Mouse (Mus musculus) gastrocnemius, postnatal 14 days (tissue): ENCODE data around the gene Arhgef10l. TPM values are rescaled to one million over a fixed set of nuclear protein-coding genes. Genes with fewer than 3 reads are reported as not detected.
A peak's percentile ranks its signal among the peaks of the same experiment; 100 is the strongest.

ENCODE experiments used
- DNase-seq: peaks from one replicate; pipeline ENCODE4 v3.0.0; 2021; ENCODE audit warnings: mixed read lengths
- intact Hi-C: fragments of 180-260 bp; cut with DNase I; formaldehyde crosslinking; loops from one replicate; pipeline ENCODE4 v1.15.1; 2025; ENCODE audit warnings: low total_unique reads
- total RNA-seq, 2 experiments: library from RNA; stranded (reverse); gene quantifications; 2 replicates each; pipeline ENCODE4 v1.2.3; 2021

Arhgef10l gene
- total RNA-seq, 2 experiments from 2014 or later: 39.2 to 49.0 TPM

DNA sequence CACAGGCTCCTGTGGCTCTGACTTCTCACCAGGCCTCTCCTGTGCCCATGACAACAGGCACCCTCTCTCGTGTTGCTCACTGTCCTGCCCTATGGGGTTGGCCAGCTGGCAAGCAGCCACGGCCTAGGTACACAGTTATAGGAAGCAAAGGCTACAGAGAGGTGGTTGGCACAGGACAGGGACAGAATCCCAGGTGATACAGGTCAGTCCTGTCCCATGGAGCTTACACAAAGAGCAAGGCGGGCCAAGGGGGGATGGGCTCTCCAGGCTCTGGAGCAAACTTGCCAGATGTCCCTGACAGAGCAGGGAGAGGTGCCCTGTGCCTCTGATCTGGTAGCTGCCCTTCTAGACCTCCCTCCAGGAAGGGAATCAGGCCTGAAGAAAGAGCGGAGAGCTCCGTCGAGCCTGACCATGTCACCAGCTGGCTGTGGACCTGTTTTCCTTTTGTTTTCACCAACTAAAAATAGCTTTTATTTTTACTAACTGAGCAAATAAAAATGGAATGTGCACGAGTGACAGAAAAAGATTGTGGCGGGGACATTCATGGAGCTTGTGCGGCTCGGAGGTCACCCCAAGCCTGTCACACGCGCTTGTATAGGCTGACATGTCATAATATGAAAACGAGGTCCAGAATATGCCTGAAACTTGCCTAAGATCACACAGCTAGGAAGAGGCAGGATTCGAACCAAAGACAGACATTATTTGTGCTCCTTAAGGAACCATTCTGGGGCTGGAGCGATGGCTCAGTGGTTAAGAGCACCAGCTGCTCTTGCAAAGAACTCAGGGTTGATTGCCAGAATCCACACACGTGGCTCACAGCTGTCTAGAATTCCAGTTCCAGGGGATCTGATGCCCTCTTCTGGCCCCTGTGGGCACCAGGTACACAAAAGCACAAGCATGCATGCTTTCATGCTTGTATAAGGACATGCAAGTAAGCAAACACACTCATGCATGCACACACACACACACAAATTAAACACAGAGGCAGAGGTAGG is 48.1 kb downstream of the Arhgef10l start:
- intact Hi-C loops: no loop called here
- DNase-seq: peak; percentile 60

DNA sequence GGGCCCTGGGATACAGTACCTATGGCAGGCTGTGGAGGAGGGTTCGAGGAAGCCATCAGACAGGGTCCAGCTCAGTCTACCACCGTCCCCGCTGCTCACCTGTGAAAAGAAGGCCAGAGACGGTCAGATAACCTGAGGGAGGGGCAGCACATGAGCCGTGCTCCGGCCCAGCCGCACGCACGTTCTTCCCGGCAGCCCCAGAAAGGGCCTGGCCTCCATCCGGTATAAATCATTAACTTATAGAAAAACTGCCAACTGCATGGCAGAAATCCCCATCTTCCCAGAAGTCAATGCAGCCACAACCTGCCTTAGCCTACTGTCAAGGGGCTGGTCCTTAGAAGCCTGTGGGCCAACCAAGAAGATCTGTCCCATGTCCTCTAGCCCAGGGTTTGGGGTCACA is 48.9 kb downstream of the Arhgef10l start:
- intact Hi-C loops: no loop called here
- DNase-seq: no peak

DNA sequence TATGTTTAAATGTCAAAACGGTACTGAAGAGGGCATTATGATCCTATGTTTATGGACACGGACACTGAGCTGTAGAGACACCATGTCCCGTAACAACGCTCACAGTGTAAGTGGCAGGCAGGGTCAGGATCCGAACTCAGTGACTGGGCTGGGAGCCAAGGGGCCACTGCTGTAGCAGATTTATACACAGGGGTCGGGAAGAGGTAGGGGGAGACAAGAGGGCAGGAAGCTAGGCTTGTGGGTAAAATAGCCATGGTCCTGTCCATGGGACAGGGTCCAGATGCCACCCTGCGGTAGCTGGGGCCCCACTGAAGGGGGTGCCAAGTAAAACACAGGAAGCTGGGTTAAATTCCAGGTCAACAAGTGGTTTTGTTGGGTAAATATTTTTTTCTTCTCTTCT is 49.6 kb downstream of the Arhgef10l start:
- intact Hi-C loops: no loop called here

GRCm38 (mm10) chr4:140615771-140616170 is 50.0 kb downstream of the Arhgef10l start:
- intact Hi-C loops: no loop called here
- no peak for DNase-seq

More for the DNA sequence above, 49.6 kb downstream of the Arhgef10l start:
- no peak for DNase-seq

DNA sequence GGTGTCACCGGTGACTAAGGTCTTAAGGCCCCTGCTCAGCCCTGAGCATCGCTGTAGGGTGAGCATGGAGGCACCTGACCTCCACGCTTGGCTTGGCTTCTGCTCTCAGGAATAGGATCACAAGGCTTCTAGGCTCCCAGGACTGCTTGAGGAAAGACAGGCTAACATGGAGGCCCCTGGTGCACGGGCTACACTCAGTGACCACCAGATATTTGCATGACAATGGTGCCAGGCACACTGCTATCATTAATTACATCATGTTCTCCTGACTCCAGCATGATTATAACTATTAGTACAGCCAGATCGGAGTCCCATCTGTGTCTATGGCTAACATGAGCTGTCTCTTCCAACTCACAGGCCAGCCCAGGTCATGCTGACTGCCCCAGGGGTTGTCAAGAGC is 51.3 kb downstream of the Arhgef10l start:
- DNase-seq: no peak
- intact Hi-C loops: no loop called here

GRCm38 (mm10) chr4:140614145-140614544 is 51.7 kb downstream of the Arhgef10l start:
- no peak for DNase-seq
- intact Hi-C loops: no loop called here

GRCm38 (mm10) chr4:140610841-140611609 is 54.8 kb downstream of the Arhgef10l start:
- no peak for DNase-seq
- intact Hi-C loops: no loop called here

DNA sequence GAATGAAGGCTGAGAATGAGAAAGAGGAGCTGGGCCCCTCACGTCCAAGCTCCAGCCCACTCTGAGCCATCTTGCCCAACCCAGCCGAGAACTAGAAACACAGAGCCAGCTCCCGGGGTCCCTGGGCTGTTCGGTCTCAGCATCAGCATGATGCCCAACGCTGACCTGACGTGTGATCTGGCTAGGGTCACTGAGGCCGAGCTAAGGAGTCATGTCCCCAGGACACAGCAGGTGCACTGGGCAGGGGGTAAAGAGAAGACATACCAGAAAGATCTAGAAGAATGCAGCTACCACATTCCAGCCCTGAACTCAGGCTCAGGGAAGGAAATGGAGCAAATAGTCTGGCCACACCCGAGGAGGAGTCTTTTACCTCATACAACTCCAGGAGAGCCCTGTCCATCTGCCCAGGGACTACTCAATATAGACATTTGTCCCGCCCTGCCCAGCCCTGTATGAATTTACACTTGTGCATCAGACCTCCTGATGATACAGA is 57.5 kb downstream of the Arhgef10l start:
- DNase-seq: no peak
- intact Hi-C loops: no loop called here

DNA sequence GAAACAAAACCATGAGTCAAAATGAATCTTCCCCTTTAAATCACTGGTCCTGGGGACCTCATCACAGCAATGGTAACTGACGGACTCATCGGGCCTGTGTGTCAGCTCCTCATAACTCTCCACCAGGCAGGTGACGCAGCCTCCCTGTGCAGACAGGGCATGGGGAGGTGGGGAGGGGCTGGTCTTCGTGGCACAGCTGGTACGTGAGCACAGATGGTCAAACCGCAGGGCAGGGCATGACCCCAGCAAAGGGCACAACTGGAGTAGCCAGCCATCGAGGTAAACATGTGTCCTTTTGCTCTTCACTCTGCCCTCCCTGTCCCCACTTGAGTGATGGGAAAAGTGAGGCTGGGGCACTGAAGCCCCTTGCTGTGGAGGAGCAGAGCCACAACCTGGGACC is 59.0 kb downstream of the Arhgef10l start:
- intact Hi-C loops: no loop called here
- no peak for DNase-seq

GRCm38 (mm10) chr4:140606197-140606596 is 59.6 kb downstream of the Arhgef10l start:
- intact Hi-C loops: no loop called here
- DNase-seq: no peak

DNA sequence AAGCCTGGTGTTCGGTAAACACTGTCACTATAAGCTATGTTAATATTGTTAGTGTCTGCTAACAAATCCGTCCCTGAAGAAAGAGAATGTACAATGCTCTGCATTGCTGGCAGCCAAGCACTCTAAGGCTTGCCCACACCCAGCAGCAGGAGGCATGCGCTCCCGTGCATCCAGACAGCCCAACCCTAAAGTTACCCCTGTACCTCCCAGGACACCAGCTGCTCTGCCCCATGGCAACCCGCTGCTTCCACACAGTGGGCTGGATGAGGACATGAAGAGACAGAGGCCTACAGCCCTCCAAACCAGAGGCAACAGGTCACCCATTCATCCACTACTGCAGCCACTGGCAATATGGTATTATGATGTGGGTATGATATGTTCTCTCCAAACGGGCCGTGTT is 60.0 kb downstream of the Arhgef10l start:
- DNase-seq: no peak
- intact Hi-C loops: no loop called here

DNA sequence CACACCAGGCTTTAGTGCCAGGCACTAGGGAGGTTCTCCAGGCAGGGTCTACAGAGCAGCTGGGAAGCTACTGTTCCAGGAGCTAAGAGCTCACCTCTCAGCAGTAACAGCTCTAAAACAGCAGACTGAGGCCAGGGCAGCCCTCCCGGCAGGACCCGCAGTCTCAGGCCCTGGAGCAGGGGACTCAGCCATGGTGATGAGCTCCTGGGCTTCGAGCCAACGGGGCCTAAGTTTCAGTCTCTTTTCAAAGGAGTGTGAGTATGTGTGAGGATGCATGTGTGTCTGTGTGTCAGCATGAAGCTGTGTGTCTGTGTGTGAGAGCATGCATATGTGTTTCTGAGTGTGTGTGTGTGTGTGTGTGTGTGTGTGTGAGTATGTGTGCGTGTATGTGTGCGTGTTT is 60.6 kb downstream of the Arhgef10l start:
- DNase-seq: peak; percentile 45

DNA sequence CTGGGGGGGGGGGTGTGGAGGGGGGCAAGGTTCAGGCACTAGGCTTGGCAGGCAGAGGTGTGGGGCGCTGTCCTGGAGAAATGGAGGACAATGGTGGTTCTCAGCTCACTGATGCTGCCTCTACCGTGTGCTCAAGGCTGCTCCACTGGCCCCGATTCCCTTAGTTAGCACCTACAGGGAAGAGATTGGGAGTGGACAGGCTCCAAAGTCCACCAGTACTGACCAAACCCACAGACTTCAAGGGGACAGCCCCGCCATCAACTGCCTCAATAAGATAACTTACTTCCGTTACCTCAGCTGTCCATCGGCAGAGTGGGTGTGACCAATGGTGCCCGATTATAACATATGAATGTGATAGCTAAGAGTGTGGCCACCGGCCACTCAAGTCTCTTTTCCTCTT is 61.3 kb downstream of the Arhgef10l start:
- no peak for DNase-seq
- intact Hi-C loops: no loop called here

More for the DNA sequence above, 60.6 kb downstream of the Arhgef10l start:
- intact Hi-C loops: no loop called here

DNA sequence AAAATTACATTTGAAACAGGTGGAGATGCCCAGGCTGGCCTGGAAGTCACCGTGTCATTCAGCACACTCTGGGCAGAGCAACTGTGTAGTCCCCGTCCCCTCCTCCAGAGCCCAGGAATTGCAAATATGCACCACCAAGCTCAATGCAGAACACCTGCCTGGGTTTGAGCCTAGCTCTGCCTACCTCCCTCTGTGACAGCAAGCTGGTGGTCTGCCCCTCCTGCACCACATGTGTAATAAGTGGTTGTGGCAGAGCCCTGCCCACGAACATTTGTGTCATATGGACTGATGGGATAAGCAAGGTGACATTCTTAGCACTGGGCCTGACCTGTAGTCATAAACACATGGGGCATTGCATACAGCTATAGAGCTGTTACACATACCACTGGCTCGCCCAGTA is 63.8 kb downstream of the Arhgef10l start:
- DNase-seq: no peak
- intact Hi-C loops: no loop called here

GRCm38 (mm10) chr4:140601153-140601552 is 64.7 kb downstream of the Arhgef10l start:
- no peak for DNase-seq
- intact Hi-C loops: no loop called here

GRCm38 (mm10) chr4:140598846-140599245 is 67.0 kb downstream of the Arhgef10l start:
- no peak for DNase-seq
- intact Hi-C loops: no loop called here

- DNase-seq: no peak
- intact Hi-C loops: no loop called here
Measured at GRCm38 (mm10) chr4:140597928-140598327, 67.9 kb downstream of the Arhgef10l start.

DNA sequence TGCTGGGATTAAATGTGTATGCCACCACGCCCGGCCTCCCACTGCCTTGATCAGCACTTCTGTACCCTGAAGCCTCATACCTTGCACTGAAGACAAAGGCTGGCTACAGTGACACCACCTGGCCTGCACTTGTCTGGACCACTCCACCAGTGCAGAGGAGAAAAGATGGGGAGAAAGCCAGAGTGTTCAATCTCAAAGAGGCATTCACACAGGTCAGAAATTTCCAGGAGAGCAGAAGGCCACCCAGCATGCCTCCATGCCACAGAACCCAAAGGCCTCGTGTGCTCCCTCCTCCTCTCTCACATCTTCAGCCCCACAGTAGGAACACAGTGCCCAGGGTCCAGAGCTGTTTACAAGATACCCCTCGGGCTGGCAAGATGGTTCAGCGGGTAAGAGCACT is 68.4 kb downstream of the Arhgef10l start:
- DNase-seq: no peak
- intact Hi-C loops: no loop called here

GRCm38 (mm10) chr4:140593771-140594505 is 71.9 kb downstream of the Arhgef10l start:
- no peak for DNase-seq
- intact Hi-C loops: no loop called here
